Mouse (Mus musculus) forebrain, embryonic 11.5 days (tissue): ENCODE measurements around the gene Asna1. TPM values are rescaled to one million over a fixed set of nuclear protein-coding genes. Genes with fewer than 3 reads are reported as not detected.

ENCODE experiments used
- ATAC-seq: fragments of 200-750 bp; cut with Nextera tagmentation; replicated peaks from 2 replicates; pipeline ENCODE4 v1.8.0; 2017; ENCODE audit warnings: moderate TSS enrichment; ENCODE audit not compliant: low FRiP score
- DNase-seq: peaks from one replicate; pipeline ENCODE4 v3.0.0-alpha.2; 2017; ENCODE audit warnings: low spot score
- H3K27ac ChIP-seq: fragments of 300-500 bp; sonication (generic); 2 replicates; pipeline ENCODE4 v1.5.1; 2014; ENCODE audit warnings: low read depth, low read length
- H3K27me3 ChIP-seq: fragments of 300-500 bp; sonication (generic); 2 replicates; pipeline ENCODE4 v1.6.1; 2014; ENCODE audit warnings: mild to moderate bottlenecking, low read length, mixed read lengths; ENCODE audit not compliant: control insufficient read depth, insufficient read depth
- H3K36me3 ChIP-seq: fragments of 300-500 bp; sonication (generic); 2 replicates; pipeline ENCODE4 v1.6.1; 2014; ENCODE audit warnings: mild to moderate bottlenecking, low read length, moderate library complexity, mixed read lengths; ENCODE audit not compliant: control insufficient read depth, insufficient read depth
- H3K4me1 ChIP-seq: fragments of 300-500 bp; sonication (generic); replicated peaks from 2 replicates; pipeline ENCODE4 v1.6.1; 2014; ENCODE audit warnings: low read length, mixed read lengths; ENCODE audit not compliant: control insufficient read depth, insufficient read depth
- H3K4me2 ChIP-seq: fragments of 300-500 bp; sonication (generic); 2 replicates; pipeline ENCODE4 v1.6.1; 2014; ENCODE audit warnings: low read depth, mild to moderate bottlenecking, low read length, moderate library complexity, mixed read lengths; ENCODE audit not compliant: severe bottlenecking
- H3K4me3 ChIP-seq: fragments of 300-500 bp; sonication (generic); 2 replicates; pipeline ENCODE4 v1.5.1; 2014; ENCODE audit warnings: low read depth, low read length
- H3K9ac ChIP-seq: fragments of 300-500 bp; sonication (generic); 2 replicates; pipeline ENCODE4 v1.6.1; 2014; ENCODE audit warnings: low read length
- H3K9me3 ChIP-seq: fragments of 300-500 bp; sonication (generic); 2 replicates; pipeline ENCODE4 v1.6.1; 2016; ENCODE audit warnings: low read length, mixed read lengths; ENCODE audit not compliant: control insufficient read depth
- WGBS: fragments of 180-500 bp; shearing (Covaris S2); extraction: QIAGEN DNeasy Blood & Tissue Kit; methylation state at CpG from one replicate; pipeline ENCODE4 v1.1.7; 2014; 5-methylcytosine and 5-hydroxymethylcytosine counted together
- polyA plus RNA-seq: library from polyadenylated mRNA; unstranded; fragments of >200 nt; fragmentation: Nextera tagmentation; extraction: Ambion mirVana; gene quantifications from 2 replicates; pipeline ENCODE4 v1.2.1, GENCODE M21; 2014

Gene Asna1
- polyA plus RNA-seq, 1 experiment from 2014 or later, result 118 TPM

GRCm38 (mm10) chr8:85036718-85037365 is 11.8 kb upstream of the Asna1 start, which contains the start of gene Tnpo2:
TSS of gene Tnpo2 (plus strand) at chr8:85036915.
- no peaks in the 10 kb centered on the region for H3K27me3 ChIP-seq
- H3K9ac ChIP-seq, result peak within 1 kb of the TSS; percentile 93
- peak within 1 kb of the TSS; percentile 96 for H3K4me2 ChIP-seq
- H3K9me3 ChIP-seq, result no peaks in the 10 kb centered on the region
- H3K36me3 ChIP-seq, result no peaks in the 10 kb centered on the region; the same call in 1 of the 2 replicates
- ATAC-seq, result peak; percentile 93
- WGBS, result under 1% methylated on average over 59 of the region's 59 CpGs
- peak within 1 kb of the TSS; percentile 80 for H3K4me3 ChIP-seq
- H3K4me1 ChIP-seq, result 0 out of 2 replicates have a peak, but pooled peaks cover 7% of the 10 kb centered on the region
- DNase-seq, result peak; percentile 93
- H3K27ac ChIP-seq, result peak within 1 kb of the TSS; percentile 99

DNA sequence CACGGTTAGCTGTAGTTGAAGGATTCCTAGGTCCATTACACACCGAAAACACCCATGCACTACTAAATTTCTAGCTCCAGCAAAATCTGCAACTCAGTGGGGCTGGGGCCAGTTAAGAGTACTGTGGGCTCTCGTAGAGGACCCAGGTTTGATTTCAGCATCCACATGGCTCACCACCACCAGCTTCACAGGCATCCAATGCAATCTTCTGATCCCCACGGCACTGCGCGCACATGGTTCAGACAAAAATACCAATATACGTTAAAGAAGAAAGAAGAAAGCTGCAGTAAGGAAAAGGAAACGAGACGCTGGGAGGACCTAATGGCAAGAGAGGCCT is 11.3 kb upstream of the Asna1 start:
- H3K4me2 ChIP-seq, result peak overlapping the region; percentile 91
- WGBS, result 0% methylated on average over 9 of the region's 9 CpGs
- peak overlapping the region; percentile 80 for H3K4me3 ChIP-seq
- 0 out of 2 replicates have a peak, but pooled peaks cover 7% of the 10 kb centered on the region for H3K4me1 ChIP-seq
- H3K9ac ChIP-seq, result peak overlapping the region; percentile 93
- ATAC-seq (peak; percentile 34), DNase-seq (no peak)
- no peaks in the 10 kb centered on the region for H3K27me3 ChIP-seq
- peak overlapping the region; percentile 64 for H3K27ac ChIP-seq
- no peaks in the 10 kb centered on the region for H3K9me3 ChIP-seq
- H3K36me3 ChIP-seq, result peaks cover 4% of the 10 kb centered on the region; the same call in 1 of the 2 replicates

- 0 out of 2 replicates have a peak, but pooled peaks have one; percentile 0 for ATAC-seq
- Histone ChIP-seq H3K4me1 (0 out of 2 replicates have a peak, but pooled peaks cover 7% of the 10 kb centered on the region), H3K9me3 (no peaks in the 10 kb centered on the region), H3K4me2 (peak overlapping the region; percentile 91), H3K9ac (peak overlapping the region; percentile 93), H3K4me3 (peak overlapping the region; percentile 80), H3K36me3 (peaks cover 4% of the 10 kb centered on the region; the same call in 1 of the 2 replicates), H3K27me3 (no peaks in the 10 kb centered on the region), H3K27ac (peak overlapping the region; percentile 64)
- WGBS, result 2% methylated on average over 15 of the region's 15 CpGs
- DNase-seq, result no peak
Observed at GRCm38 (mm10) chr8:85035728-85036310, 10.7 kb upstream of the Asna1 start.

GRCm38 (mm10) chr8:85035165-85035727 is 10.2 kb upstream of the Asna1 start:
- Histone ChIP-seq H3K36me3 (peaks cover 5% of the 10 kb centered on the region; the same call in 1 of the 2 replicates), H3K4me3 (peak overlapping the region; percentile 80), H3K4me2 (peak overlapping the region; percentile 91), H3K9me3 (no peaks in the 10 kb centered on the region), H3K9ac (peak overlapping the region; percentile 93), H3K27me3 (no peaks in the 10 kb centered on the region), H3K4me1 (0 out of 2 replicates have a peak, but pooled peaks cover 7% of the 10 kb centered on the region), H3K27ac (no peak overlapping the region)
- WGBS, result 10% methylated on average over 12 of the region's 12 CpGs
- ATAC-seq, result no peak
- DNase-seq, result no peak

DNA sequence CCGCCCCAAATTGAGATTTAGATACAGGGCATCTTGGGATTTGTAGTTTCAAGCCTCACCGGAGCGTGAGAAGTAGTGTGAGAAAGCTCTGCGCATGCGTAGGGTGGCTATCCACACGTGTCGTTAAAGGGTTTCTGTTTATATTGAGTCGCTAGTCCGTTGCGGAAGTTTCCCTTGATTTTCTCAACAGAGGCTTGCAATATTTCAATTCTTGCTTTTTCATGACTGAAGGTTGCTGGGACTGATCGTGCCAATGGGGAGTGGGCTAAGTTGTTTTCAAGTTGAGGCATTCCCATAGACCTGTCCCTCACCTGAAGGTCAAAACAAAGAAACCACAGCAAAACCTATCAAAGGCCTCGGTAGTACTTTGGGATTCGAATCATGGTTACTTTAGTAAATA is 9.7 kb upstream of the Asna1 start:
- Histone ChIP-seq H3K27ac (no peak overlapping the region), H3K9ac (no peak overlapping the region; the same call in 1 of the 2 replicates), H3K27me3 (no peaks in the 10 kb centered on the region), H3K4me3 (peak overlapping the region; percentile 80), H3K36me3 (peaks cover 8% of the 10 kb centered on the region; the same call in 1 of the 2 replicates), H3K4me2 (peak overlapping the region; percentile 91), H3K4me1 (0 out of 2 replicates have a peak, but pooled peaks cover 7% of the 10 kb centered on the region), H3K9me3 (no peaks in the 10 kb centered on the region)
- ATAC-seq (no peak), DNase-seq (peak; percentile 85)
- 3% methylated on average over 13 of the region's 13 CpGs for WGBS

DNA sequence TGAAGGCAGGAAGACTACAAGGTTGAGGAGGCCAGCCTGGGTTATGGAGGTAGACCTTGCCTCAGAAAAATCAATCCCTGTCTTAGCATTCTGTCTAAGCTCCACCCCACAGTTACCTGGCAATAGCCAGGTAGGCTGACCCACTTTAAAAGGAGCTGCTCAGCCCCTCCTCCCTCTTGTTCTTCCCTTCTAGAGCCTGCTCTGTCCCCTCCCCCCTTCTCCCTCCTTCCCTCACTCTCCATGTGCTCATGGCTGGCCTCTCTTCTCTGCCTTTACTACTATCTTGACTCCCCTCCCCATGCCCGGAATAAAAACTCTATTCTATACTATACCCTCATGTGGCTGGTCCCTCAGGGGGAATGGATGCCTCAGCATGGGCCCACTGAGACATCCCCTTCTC is 8.8 kb upstream of the Asna1 start:
- no peak overlapping the region for H3K9ac ChIP-seq
- no peak overlapping the region for H3K4me3 ChIP-seq
- DNase-seq (no peak), ATAC-seq (no peak)
- peaks cover 10% of the 10 kb centered on the region; the same call in 1 of the 2 replicates for H3K36me3 ChIP-seq
- 73% methylated on average over 1 of the region's 1 CpGs for WGBS
- H3K4me2 ChIP-seq, result no peak overlapping the region
- no peaks in the 10 kb centered on the region for H3K9me3 ChIP-seq
- H3K27ac ChIP-seq, result no peak overlapping the region
- H3K4me1 ChIP-seq, result peaks cover 5% of the 10 kb centered on the region; the same call in 1 of the 2 replicates
- H3K27me3 ChIP-seq, result no peaks in the 10 kb centered on the region

GRCm38 (mm10) chr8:85032622-85033311 is 7.7 kb upstream of the Asna1 start:
- H3K4me1 ChIP-seq, result peaks cover 12% of the 10 kb centered on the region; the same call in 1 of the 2 replicates
- no peak overlapping the region for H3K27ac ChIP-seq
- H3K27me3 ChIP-seq, result no peaks in the 10 kb centered on the region
- WGBS, result 88% methylated on average over 4 of the region's 4 CpGs
- H3K9ac ChIP-seq, result no peak overlapping the region
- peaks cover 10% of the 10 kb centered on the region; the same call in 1 of the 2 replicates for H3K36me3 ChIP-seq
- H3K4me3 ChIP-seq, result no peak overlapping the region
- DNase-seq, result no peak
- no peaks in the 10 kb centered on the region for H3K9me3 ChIP-seq
- no peak for ATAC-seq
- no peak overlapping the region for H3K4me2 ChIP-seq

GRCm38 (mm10) chr8:85029271-85029670 is 4.2 kb upstream of the Asna1 start:
- ATAC-seq, result no peak
- H3K4me3 ChIP-seq, result no peak overlapping the region
- no peak overlapping the region for H3K27ac ChIP-seq
- peak; percentile 50 for DNase-seq
- WGBS, result 91% methylated on average over 14 of the region's 14 CpGs
- H3K4me1 ChIP-seq, result peaks cover 15% of the 10 kb centered on the region; the same call in 1 of the 2 replicates
- no peak overlapping the region for H3K9ac ChIP-seq
- peaks cover 10% of the 10 kb centered on the region; the same call in 1 of the 2 replicates for H3K36me3 ChIP-seq
- no peaks in the 10 kb centered on the region for H3K27me3 ChIP-seq
- H3K4me2 ChIP-seq, result no peak overlapping the region
- H3K9me3 ChIP-seq, result no peaks in the 10 kb centered on the region
